Mouse (Mus musculus) heart, embryonic 10.5 days (tissue): ENCODE data around the gene Sall4. TPM values are rescaled to one million over a fixed set of nuclear protein-coding genes. Genes with fewer than 3 reads are reported as not detected.

ENCODE experiments used
- DNase-seq: peaks from one replicate; pipeline ENCODE4 v3.0.0-alpha.2; 2017; ENCODE audit warnings: low spot score
- H3K27ac ChIP-seq: fragments of 300-500 bp; sonication (generic); 2 replicates; pipeline ENCODE4 v1.5.1; 2016; ENCODE audit warnings: mild to moderate bottlenecking
- H3K27me3 ChIP-seq: fragments of 300-500 bp; sonication (generic); 2 replicates; pipeline ENCODE4 v1.6.1; 2016; ENCODE audit warnings: mild to moderate bottlenecking; ENCODE audit not compliant: poor library complexity, insufficient read depth, severe bottlenecking
- H3K36me3 ChIP-seq: fragments of 300-500 bp; sonication (generic); 2 replicates; pipeline ENCODE4 v1.6.1; 2016; ENCODE audit warnings: mild to moderate bottlenecking, moderate library complexity
- H3K4me1 ChIP-seq: fragments of 300-500 bp; sonication (generic); 2 replicates; pipeline ENCODE4 v1.6.1; 2016; ENCODE audit warnings: mild to moderate bottlenecking
- H3K4me3 ChIP-seq: fragments of 300-500 bp; sonication (generic); 2 replicates; pipeline ENCODE4 v1.5.1; 2016; ENCODE audit warnings: mild to moderate bottlenecking, moderate library complexity
- H3K9me3 ChIP-seq: fragments of 300-500 bp; sonication (generic); 2 replicates; pipeline ENCODE4 v1.6.1; 2016; ENCODE audit warnings: mild to moderate bottlenecking, moderate library complexity
- WGBS: fragments of 180-500 bp; shearing (Covaris S2); methylation state at CpG from one replicate; pipeline ENCODE4 v1.1.7; 2016; 5-methylcytosine and 5-hydroxymethylcytosine counted together
- polyA plus RNA-seq: library from polyadenylated mRNA; unstranded; fragments of >200 nt; fragmentation: Nextera tagmentation; extraction: Ambion mirVana; gene quantifications from 2 replicates; pipeline ENCODE4 v1.2.1, GENCODE M21; 2016

Sall4 gene
- polyA plus RNA-seq, 1 experiment from 2014 or later, result 21.6 TPM

DNA sequence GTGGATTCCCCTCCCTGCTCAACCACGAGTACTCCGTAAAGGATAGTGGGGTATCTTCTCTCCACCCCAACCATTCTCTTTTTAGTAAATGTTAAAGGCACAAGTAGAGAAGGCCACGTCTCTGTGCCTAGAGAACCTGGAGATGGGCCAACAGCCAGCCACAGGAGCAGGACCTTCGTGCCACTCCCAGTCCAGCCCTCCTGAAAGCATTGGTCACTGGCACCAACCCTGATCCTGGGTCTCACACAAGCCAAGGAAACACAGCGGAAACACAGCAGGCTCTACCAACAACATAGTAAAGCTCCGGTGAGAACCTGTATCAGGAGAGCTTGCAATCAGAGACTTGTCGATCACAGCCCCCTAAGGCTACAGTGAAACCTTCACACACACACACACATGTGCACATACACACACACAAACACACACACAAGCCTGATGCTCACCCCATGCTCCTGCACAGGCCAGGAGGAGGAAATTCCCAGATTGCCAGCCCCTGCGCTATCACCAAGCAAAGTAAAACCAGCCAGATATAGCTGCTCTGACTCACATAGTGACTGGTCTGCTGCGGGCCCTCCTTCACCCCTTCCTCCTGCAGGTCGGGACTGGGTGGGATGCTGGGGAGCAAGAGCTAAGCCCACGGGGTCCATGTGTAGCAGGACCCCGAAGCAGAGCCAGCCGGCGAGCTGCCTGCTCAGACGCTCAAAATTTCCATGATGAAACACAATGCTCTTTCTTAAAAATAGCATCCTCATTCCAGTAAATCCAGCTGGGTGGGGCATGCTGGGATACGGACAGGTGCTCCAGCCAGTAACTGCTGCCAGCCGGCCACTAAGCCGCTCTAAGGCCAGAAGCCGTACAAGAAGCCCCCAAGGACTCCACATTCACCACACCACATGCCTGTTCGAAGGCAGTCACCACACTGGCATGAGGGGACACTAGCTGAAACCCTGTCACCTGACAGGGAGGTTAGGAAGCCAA is 55.3 kb downstream of the Sall4 start:
- no peaks in the 10 kb centered on the region for H3K9me3 ChIP-seq
- 0 out of 2 replicates have a peak, but pooled peaks cover 5% of the 10 kb centered on the region for H3K36me3 ChIP-seq
- peaks cover 15% of the 10 kb centered on the region for H3K4me1 ChIP-seq
- WGBS, result 68% methylated on average over 20 of the region's 20 CpGs
- H3K27me3 ChIP-seq, result no peaks in the 10 kb centered on the region
- no peak overlapping the region for H3K4me3 ChIP-seq
- DNase-seq, result no peak
- H3K27ac ChIP-seq, result peak overlapping the region; percentile 38; the same call in 1 of the 2 replicates

- Histone ChIP-seq H3K9me3 (no peaks in the 10 kb centered on the region), H3K27ac (no peak overlapping the region), H3K4me3 (no peak overlapping the region), H3K27me3 (no peaks in the 10 kb centered on the region), H3K4me1 (peaks cover 15% of the 10 kb centered on the region), H3K36me3 (peaks cover 11% of the 10 kb centered on the region)
- 78% methylated on average over 3 of the region's 3 CpGs for WGBS
- no peak for DNase-seq
Observed at GRCm38 (mm10) chr2:168710979-168711378, 56.8 kb downstream of the Sall4 start.

GRCm38 (mm10) chr2:168707766-168708165 is 60.0 kb downstream of the Sall4 start:
- Histone ChIP-seq H3K4me3 (no peak overlapping the region), H3K9me3 (no peaks in the 10 kb centered on the region), H3K4me1 (peaks cover 12% of the 10 kb centered on the region), H3K27ac (no peak overlapping the region), H3K27me3 (no peaks in the 10 kb centered on the region), H3K36me3 (peaks cover 21% of the 10 kb centered on the region)
- DNase-seq, result no peak
- WGBS, result 26% methylated on average over 9 of the region's 9 CpGs

- H3K4me1 ChIP-seq, result no peaks in the 10 kb centered on the region
- no peak for DNase-seq
- H3K4me3 ChIP-seq, result no peak overlapping the region
- H3K27ac ChIP-seq, result peak overlapping the region; percentile 29; the same call in 1 of the 2 replicates
- 69% methylated on average over 13 of the region's 13 CpGs for WGBS
- H3K27me3 ChIP-seq, result no peaks in the 10 kb centered on the region
- 0 out of 2 replicates have a peak, but pooled peaks cover 2% of the 10 kb centered on the region for H3K9me3 ChIP-seq
- peaks cover 20% of the 10 kb centered on the region for H3K36me3 ChIP-seq
Observed at GRCm38 (mm10) chr2:168702266-168702665, 65.5 kb downstream of the Sall4 start.

Other genes with a start within 250 kb of the Sall4 start
- 2.0 and 4.6 TPM in 2 replicates for gene Nfatc2, start 166.3 kb downstream of the Sall4 start, polyA plus RNA-seq
- gene Atp9a, start 25.5 kb downstream of the Sall4 start, polyA plus RNA-seq, result 8.9 and 11.8 TPM in 2 replicates
- gene Zfp64, start 187.6 kb upstream of the Sall4 start, polyA plus RNA-seq, result 24.7 and 30.7 TPM in 2 replicates